In the genomic region with DNA sequence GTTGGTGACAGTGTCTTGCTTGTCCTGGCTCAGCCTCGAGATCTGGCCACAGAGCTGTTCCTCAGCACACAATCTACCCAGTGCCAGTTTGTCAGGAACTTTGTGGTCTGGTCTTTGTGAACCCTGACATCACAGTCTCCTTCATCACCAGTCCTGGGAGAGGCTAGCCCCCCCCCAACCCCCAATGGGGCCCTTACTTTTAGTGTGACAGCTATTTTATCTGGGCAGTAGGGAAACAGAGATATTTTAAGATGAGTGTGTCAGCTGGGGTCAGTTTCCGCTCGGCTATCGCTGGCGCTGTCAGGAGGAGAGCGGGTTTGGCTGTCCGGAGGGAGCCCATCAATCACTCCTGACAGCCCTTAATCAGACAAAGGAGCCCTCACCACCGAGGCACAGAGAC, we compare ENCODE assay signal across 12 mouse cellular contexts. TPM values are rescaled to one million over a fixed set of nuclear protein-coding genes. Genes with fewer than 3 reads are reported as not detected.
DNase-seq lines count a peak whose midpoint lies in the region; ATAC-seq and TF ChIP-seq lines count a peak whose summit lies in the region.
"Had no signal": no experiment of that assay in that cellular context is flagged by ENCODE, and none has a peak within 500 bp of the region (broad histone marks: within the 10 kb centered on the region; RNA-seq: fewer than 3 reads in every experiment).

No protein-coding gene starts in this region.

- no peak overlapping the region for H3K27ac ChIP-seq in kidney, adult 2 months (ENCODE audit: insufficient read depth, low read depth, low read length)
- H3K27ac ChIP-seq in kidney, embryonic 14.5 days (ENCODE audit: low read depth, low read length), result no peak overlapping the region
- H3K27ac ChIP-seq: embryonic facial prominence, embryonic 13.5 days; heart, adult 2 months had no signal

- no peaks in the 10 kb centered on the region for H3K36me3 ChIP-seq in kidney, adult 2 months (ENCODE audit: control insufficient read depth, insufficient read depth, low read length)
- H3K36me3 ChIP-seq in kidney, embryonic 14.5 days (ENCODE audit: control insufficient read depth, insufficient read depth, low read length), result no peaks in the 10 kb centered on the region
- H3K36me3 ChIP-seq: embryonic facial prominence, embryonic 13.5 days had no signal

- ATAC-seq in kidney, embryonic 14.5 days (ENCODE audit: low FRiP score, low TSS enrichment), result peak; percentile 62
- no peak for ATAC-seq in frontal cortex, adult (ENCODE audit: low TSS enrichment)

- no peaks in the 10 kb centered on the region for H3K4me1 ChIP-seq in kidney, adult 2 months (ENCODE audit: control insufficient read depth, insufficient read depth, low read length)
- peaks cover 30% of the 10 kb centered on the region for H3K4me1 ChIP-seq in kidney, embryonic 14.5 days (ENCODE audit: control insufficient read depth, insufficient read depth, low read length)

- H3K27me3 ChIP-seq in kidney, adult 2 months (replicated peaks; ENCODE audit: control insufficient read depth, insufficient read depth, low read length), result no peaks in the 10 kb centered on the region
- 0 out of 2 replicates have a peak, but pooled peaks cover 3% of the 10 kb centered on the region for H3K27me3 ChIP-seq in kidney, embryonic 14.5 days (ENCODE audit: control insufficient read depth, insufficient read depth, low read length)

- H3K9me3 ChIP-seq in kidney, embryonic 14.5 days (ENCODE audit: control insufficient read depth, low read length), result no peaks in the 10 kb centered on the region
- H3K9me3 ChIP-seq: embryonic facial prominence, embryonic 13.5 days had no signal

- H3K4me3 ChIP-seq in kidney, adult 2 months (ENCODE audit: insufficient read depth, low read depth, low read length), result no peak overlapping the region
- no peak overlapping the region for H3K4me3 ChIP-seq in kidney, embryonic 14.5 days (ENCODE audit: low read length)
- H3K4me3 ChIP-seq: embryonic facial prominence, embryonic 13.5 days; heart, adult 2 months had no signal

- TF ChIP-seq POLR2A in kidney, adult 2 months (IDR thresholded peaks at IDR 0.05; ENCODE audit: low read depth, low read length), result no peak

- peak; percentile 53 for DNase-seq in kidney, adult 2 months
- no peak for DNase-seq in kidney, adult 8-10 months
- DNase-seq in embryo, embryonic 11 days, result peak; percentile 70
- DNase-seq in lung, postnatal 36 days, result peak; percentile 30
- no peak for DNase-seq in spleen, adult 18-20 months
- no peak for DNase-seq in ovary, postnatal 10 days (ENCODE audit: low spot score)

- WGBS in kidney, adult 2 months, result 29% methylated on average over 8 of the region's 8 CpGs
- WGBS in kidney, embryonic 14.5 days, result 8% methylated on average over 8 of the region's 8 CpGs

- H3K9ac ChIP-seq in kidney, embryonic 14.5 days (ENCODE audit: low read depth, low read length), result no peak overlapping the region
- H3K9ac ChIP-seq: embryonic facial prominence, embryonic 13.5 days had no signal

- no peak for TF ChIP-seq CTCF in kidney, adult 2 months (conservative IDR thresholded peaks at IDR 0.05; ENCODE audit: insufficient read depth, insufficient read length, low read depth, low read length)

- H3K4me2 ChIP-seq in kidney, embryonic 14.5 days (replicated peaks; ENCODE audit: low read depth, low read length), result no peak overlapping the region
- H3K4me2 ChIP-seq: embryonic facial prominence, embryonic 13.5 days had no signal

RNA-seq across cellular contexts. Expression of a gene that starts 19.7 kb away (rescaled TPM):
- 0.34 and 0.61 TPM in 2 replicates for polyA plus RNA-seq in kidney, adult 2 months (2012; rRNA removed)
- 3.0 and 3.1 TPM in 2 replicates for polyA plus RNA-seq in kidney, embryonic 14.5 days (2014; fragmentation: Nextera tagmentation; extraction: Ambion mirVana)
- polyA plus RNA-seq: heart, adult 2 months; liver, adult 2 months; stomach, embryonic 16.5 days had no signal

Comparison
In these comparisons a context has a peak if more than half of its experiments do, and no peak if none do; other contexts are left out.
1. DNase-seq: peak in kidney, adult 2 months (single experiment), embryo, embryonic 11 days (single experiment) and lung, postnatal 36 days (single experiment); none in kidney, adult 8-10 months (0 of 2), spleen, adult 18-20 months (0 of 2) and ovary, postnatal 10 days (single experiment).